Mouse (Mus musculus): ENCODE measurements around the gene Nrp2. TPM values are rescaled to one million over a fixed set of nuclear protein-coding genes. Genes with fewer than 3 reads are reported as not detected.

The Nrp2 gene
- polyA plus RNA-seq, 1 experiment from 2014 or later, result 50.0 TPM

DNA sequence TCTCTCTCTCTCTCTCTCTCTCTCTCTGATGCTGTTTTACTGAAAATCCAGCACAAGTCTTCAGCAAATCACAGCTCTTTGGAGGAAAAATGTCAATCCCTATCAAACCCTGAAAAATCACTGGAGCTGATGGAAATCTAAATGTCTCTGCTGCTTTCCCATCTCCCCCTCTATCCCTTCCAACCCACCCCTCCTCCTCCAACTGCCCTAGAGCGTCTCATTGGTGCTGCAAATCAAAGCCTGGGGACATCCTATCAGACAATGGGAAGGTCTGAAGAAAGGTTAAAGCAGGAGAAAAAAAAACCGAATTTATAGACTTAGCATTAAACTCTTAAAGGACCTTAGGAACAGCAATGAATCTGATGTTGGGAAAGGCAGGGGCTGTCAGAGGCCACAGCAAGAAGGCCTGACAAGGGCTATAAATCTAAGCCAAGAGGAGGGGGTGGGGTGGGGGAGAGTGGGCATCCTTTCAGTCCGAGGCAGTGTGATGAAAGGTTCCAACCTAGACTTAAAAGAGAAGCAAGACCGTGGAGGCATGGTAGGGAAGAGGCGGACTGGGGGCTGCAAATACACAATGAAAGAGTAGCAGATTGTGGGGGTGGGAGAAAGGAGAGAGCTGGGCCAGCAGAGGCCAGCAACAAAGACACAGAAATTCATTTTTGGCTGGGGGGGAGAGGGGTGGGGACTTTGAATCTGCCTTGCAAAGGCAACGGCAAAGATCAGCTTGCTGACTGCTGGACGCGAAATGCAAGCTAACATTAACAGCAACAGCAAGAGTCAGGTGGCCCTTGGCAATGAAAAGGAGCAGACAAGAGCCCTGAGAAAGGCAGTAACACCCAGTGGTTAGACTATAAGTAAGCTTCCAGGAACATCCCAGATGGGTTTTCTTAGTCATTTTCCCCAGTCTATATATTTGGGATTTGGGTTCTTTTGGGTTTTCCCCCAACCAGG lies 148.2 kb downstream of the Nrp2 start:
- 53% methylated on average over 8 of the region's 8 CpGs for WGBS
- Histone ChIP-seq H3K9me3 (replicated peaks) (no peaks in the 10 kb centered on the region), H3K4me2 (replicated peaks) (no peak overlapping the region), H3K27me3 (no peaks in the 10 kb centered on the region), H3K4me3 (replicated peaks) (no peak overlapping the region), H3K4me1 (no peaks in the 10 kb centered on the region), H3K9ac (no peak overlapping the region), H3K27ac (replicated peaks) (no peak overlapping the region), H3K36me3 (no peaks in the 10 kb centered on the region)
- no peak for ATAC-seq (ENCODE audit: insufficient number of reproducible peaks, low FRiP score, low TSS enrichment, low read depth)

DNA sequence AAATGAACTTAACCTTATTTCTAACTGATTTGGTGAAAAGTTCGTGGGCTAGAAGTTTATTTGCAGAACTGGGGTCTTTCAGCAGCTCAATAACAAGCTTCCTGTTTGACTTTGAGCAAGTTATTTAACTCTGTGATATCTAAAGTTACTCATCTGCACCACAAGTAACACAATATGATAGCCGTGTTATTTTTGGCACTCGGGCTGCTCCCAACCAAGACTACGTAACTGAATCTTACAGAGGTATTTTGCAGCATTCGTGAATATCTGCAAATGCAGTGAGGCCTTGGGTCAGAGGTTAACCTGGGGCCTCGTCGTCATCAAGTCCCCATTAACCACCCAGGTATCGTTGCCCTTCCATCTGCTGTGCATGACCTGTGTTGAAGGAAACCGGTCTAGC lies 150.3 kb downstream of the Nrp2 start:
- Histone ChIP-seq H3K4me1 (no peaks in the 10 kb centered on the region), H3K9ac (no peak overlapping the region), H3K36me3 (no peaks in the 10 kb centered on the region), H3K27ac (replicated peaks) (no peak overlapping the region), H3K4me2 (replicated peaks) (no peak overlapping the region), H3K27me3 (no peaks in the 10 kb centered on the region), H3K9me3 (replicated peaks) (no peaks in the 10 kb centered on the region), H3K4me3 (replicated peaks) (no peak overlapping the region)
- 60% methylated on average over 9 of the region's 9 CpGs for WGBS
- no peak for ATAC-seq (ENCODE audit: insufficient number of reproducible peaks, low FRiP score, low TSS enrichment, low read depth)

DNA sequence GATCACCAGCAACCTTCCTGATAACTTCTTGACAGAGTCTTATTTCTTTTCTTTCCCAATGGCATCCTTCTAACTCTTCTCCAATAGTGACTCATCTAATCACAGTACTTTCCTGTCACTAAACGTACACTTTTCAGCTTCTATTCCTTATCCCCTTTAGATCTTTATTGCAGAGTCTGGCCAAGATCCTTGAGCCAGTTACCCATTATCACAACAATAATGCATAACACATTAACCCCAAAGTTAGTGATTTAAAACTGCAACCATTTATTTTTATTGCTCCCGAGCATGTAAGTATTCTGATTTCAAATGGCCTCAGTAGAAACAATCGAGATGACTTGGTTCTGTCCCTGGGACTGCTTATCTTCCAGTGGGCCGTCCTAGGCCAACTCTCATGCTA lies 150.9 kb downstream of the Nrp2 start:
- Histone ChIP-seq H3K4me3 (replicated peaks) (no peak overlapping the region), H3K4me2 (replicated peaks) (no peak overlapping the region), H3K4me1 (peaks cover 4% of the 10 kb centered on the region; the same call in 1 of the 2 replicates), H3K9me3 (replicated peaks) (no peaks in the 10 kb centered on the region), H3K27ac (replicated peaks) (no peak overlapping the region), H3K36me3 (no peaks in the 10 kb centered on the region), H3K27me3 (no peaks in the 10 kb centered on the region), H3K9ac (no peak overlapping the region)
- WGBS, result 75% methylated on average over 4 of the region's 4 CpGs
- no peak for ATAC-seq (ENCODE audit: insufficient number of reproducible peaks, low FRiP score, low TSS enrichment, low read depth)

DNA sequence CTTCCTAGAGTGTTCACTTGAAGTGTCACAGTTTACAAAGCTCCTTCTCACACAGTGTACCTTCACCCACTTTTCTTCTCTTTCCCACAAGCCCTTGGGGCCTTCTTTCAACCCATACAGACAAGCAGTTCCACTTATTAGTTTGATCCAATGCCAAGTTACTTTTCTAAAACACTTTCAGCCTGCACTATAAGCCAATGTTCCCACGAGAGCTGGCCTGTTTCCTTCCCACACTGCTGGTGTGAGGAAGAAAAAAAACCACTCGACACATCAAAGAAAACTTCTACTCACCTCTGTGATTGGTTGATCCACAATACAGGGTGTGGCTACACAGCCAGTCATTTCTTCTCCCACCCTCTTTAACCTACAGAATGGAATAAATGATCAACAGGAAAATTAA lies 156.0 kb downstream of the Nrp2 start:
- H3K27me3 ChIP-seq, result no peaks in the 10 kb centered on the region
- no peaks in the 10 kb centered on the region for H3K36me3 ChIP-seq
- WGBS, result 17% methylated on average over 2 of the region's 2 CpGs
- no peak overlapping the region for H3K4me2 ChIP-seq (replicated peaks)
- no peak for ATAC-seq (ENCODE audit: insufficient number of reproducible peaks, low FRiP score, low TSS enrichment, low read depth)
- peaks cover 27% of the 10 kb centered on the region for H3K4me1 ChIP-seq
- no peaks in the 10 kb centered on the region for H3K9me3 ChIP-seq (replicated peaks)
- no peak overlapping the region for H3K9ac ChIP-seq
- H3K4me3 ChIP-seq (replicated peaks), result no peak overlapping the region
- H3K27ac ChIP-seq (replicated peaks), result 0 out of 2 replicates have a peak overlapping the region, but pooled peaks have one; percentile 89

DNA sequence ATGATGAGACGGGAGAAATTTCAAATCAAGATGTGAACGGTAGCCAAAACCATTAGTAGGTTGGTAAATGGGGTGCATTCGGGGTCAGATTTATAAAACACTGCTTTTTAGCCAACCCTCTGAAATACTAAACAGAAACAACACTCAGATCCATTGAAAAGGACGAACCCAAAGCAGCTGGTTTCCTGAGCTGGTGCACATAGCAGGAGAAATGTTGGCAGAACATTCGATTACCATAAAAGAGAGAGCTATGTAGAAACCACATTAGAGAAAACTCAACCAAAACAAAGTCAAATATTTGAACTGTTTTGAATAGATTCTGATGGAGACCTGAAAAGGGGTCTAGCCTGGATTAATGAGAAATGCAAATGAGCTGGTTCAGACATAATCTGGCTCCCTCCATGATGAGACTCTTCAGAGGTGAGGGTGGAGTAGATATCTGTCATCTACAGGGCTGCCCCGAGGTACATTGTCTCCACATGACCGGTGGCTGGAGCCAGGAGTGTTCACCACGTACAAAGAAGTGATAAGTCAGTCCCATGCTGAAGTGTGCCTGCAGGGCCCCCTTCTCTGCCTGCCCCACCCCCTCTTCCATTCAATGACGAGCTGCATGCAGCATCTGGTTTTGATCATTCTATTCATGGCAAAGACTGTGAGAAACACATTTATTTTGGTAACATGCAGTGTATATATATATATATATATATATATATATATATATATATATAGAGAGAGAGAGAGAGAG lies 156.6 kb downstream of the Nrp2 start:
- 21% methylated on average over 9 of the region's 9 CpGs for WGBS
- H3K36me3 ChIP-seq, result no peaks in the 10 kb centered on the region
- H3K4me3 ChIP-seq (replicated peaks), result no peak overlapping the region
- ATAC-seq (ENCODE audit: insufficient number of reproducible peaks, low FRiP score, low TSS enrichment, low read depth), result peak; percentile 73; the same call in 1 of the 2 replicates
- no peak overlapping the region for H3K4me2 ChIP-seq (replicated peaks)
- H3K4me1 ChIP-seq, result peaks cover 27% of the 10 kb centered on the region
- H3K27ac ChIP-seq (replicated peaks), result peak overlapping the region; percentile 89
- H3K27me3 ChIP-seq, result no peaks in the 10 kb centered on the region
- no peaks in the 10 kb centered on the region for H3K9me3 ChIP-seq (replicated peaks)
- H3K9ac ChIP-seq, result no peak overlapping the region

DNA sequence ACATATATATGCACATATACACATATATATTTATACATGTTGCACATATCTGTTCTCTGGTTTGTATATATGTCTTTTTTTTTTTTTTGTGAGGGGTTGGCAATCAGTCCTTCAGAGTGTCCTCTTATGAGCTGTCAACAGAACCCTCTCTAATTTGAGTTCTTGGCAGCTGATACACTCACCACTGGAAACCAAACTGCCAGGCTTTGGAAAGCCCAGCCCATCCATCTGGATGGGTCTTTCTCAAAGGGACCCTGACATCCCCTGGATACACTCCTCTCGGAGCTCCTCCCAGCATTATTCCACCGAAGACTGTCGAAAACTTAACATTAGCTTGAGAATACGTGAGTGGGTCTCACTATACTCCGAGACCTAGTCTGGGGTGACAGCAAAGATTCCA lies 157.2 kb downstream of the Nrp2 start:
- Histone ChIP-seq H3K4me2 (replicated peaks) (no peak overlapping the region), H3K4me3 (replicated peaks) (no peak overlapping the region), H3K27ac (replicated peaks) (peak overlapping the region; percentile 59; the same call in 1 of the 2 replicates), H3K27me3 (no peaks in the 10 kb centered on the region), H3K4me1 (peaks cover 27% of the 10 kb centered on the region), H3K36me3 (no peaks in the 10 kb centered on the region), H3K9ac (no peak overlapping the region), H3K9me3 (replicated peaks) (no peaks in the 10 kb centered on the region)
- 42% methylated on average over 5 of the region's 5 CpGs for WGBS
- ATAC-seq (ENCODE audit: insufficient number of reproducible peaks, low FRiP score, low TSS enrichment, low read depth), result no peak

DNA sequence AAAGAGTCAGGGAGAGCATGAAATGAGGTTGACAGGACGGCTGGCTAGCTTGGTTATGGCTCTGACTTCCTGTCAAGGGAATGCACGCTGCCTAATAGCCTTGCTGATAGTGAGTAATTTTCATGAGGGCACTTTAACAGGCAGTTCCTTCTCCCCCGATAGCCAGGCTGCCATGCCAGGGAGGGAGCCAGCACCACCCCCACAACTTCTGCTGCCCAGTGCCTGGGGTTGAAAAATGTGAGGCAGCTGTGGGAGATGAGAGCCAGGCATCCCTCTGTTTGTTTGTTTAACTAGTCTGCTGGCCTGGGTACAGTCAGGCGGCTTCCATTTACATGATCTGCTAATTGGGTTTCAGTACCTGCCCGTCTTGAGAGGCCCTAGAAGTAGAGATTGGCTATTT lies 157.7 kb downstream of the Nrp2 start:
- 13% methylated on average over 5 of the region's 5 CpGs for WGBS
- H3K27ac ChIP-seq (replicated peaks), result peak overlapping the region; percentile 59; the same call in 1 of the 2 replicates

More for the DNA sequence above, 157.7 kb downstream of the Nrp2 start:
- Histone ChIP-seq H3K9ac (no peak overlapping the region), H3K4me2 (replicated peaks) (no peak overlapping the region; the same call in 1 of the 2 replicates), H3K36me3 (no peaks in the 10 kb centered on the region), H3K4me1 (peaks cover 27% of the 10 kb centered on the region), H3K27me3 (no peaks in the 10 kb centered on the region), H3K9me3 (replicated peaks) (no peaks in the 10 kb centered on the region), H3K4me3 (replicated peaks) (no peak overlapping the region)
- ATAC-seq (ENCODE audit: insufficient number of reproducible peaks, low FRiP score, low TSS enrichment, low read depth), result 0 out of 2 replicates have a peak, but pooled peaks have one; percentile 29

Measured in embryonic facial prominence, embryonic 15.5 days (tissue).